ENCODE assay signal across 11 mouse cellular contexts in the genomic region with DNA sequence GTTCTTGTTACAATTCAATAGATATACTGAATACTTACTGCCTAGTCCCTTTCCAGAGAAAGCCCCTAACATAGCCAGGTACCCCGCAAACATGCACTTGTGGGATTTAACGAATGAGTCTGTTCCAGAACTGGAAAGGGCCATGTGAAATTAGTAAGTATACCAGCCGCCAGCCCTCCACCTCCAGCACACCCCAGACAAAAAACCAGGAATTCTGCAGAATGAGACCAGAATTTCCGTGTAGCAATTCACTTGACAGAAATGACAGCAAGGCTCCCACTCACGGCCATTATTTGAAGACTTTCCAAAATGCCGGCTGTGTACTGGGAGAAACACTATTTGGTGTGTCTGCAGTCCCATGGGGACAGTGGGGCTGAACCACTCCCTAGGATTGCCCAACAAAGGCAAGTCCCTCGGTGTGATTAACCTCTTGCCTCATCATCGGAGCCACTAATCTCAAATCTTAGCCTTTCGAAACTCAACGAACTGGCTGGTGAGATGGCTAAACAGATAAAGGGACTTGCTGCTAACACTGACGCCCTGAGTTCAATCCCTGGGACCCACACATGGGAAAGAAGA. TPM values are rescaled to one million over a fixed set of nuclear protein-coding genes. Genes with fewer than 3 reads are reported as not detected.
DNase-seq lines count a peak whose midpoint lies in the region; ATAC-seq and TF ChIP-seq lines count a peak whose summit lies in the region.
"Had no signal": no experiment of that assay in that cellular context is flagged by ENCODE, and none has a peak within 500 bp of the region (broad histone marks: within the 10 kb centered on the region; RNA-seq: fewer than 3 reads in every experiment).

No protein-coding gene starts in this region.

- DNase-seq in gastrocnemius, adult 2 months = peak; percentile 51
- DNase-seq in gastrocnemius, postnatal 4 days (ENCODE audit: low spot score in 2 of 2) = no peak
- DNase-seq in right cerebral cortex, adult 18-20 months = peak; percentile 18
- no peak for DNase-seq in right cerebral cortex, postnatal 36 days (ENCODE audit: low spot score in 2 of 2)
- peak; percentile 36 for DNase-seq in layer of hippocampus, adult 9-11 months
- DNase-seq: cerebellum, postnatal 14 days; lung, embryonic 14.5 days; spleen, adult 18-20 months had no signal

- H3K9ac ChIP-seq in intestine, postnatal 0 days (ENCODE audit: low read depth, low read length) = no peak overlapping the region
- no peak overlapping the region for H3K9ac ChIP-seq in forebrain, embryonic 16.5 days (replicated peaks; ENCODE audit: low read depth, low read length)
- H3K9ac ChIP-seq: lung, embryonic 14.5 days had no signal

- no peaks in the 10 kb centered on the region for H3K27me3 ChIP-seq in intestine, postnatal 0 days (replicated peaks; ENCODE audit: control insufficient read depth, insufficient read depth, low read length)
- H3K27me3 ChIP-seq in forebrain, embryonic 16.5 days (replicated peaks; ENCODE audit: control insufficient read depth, insufficient read depth, low read length) = no peaks in the 10 kb centered on the region

- H3K4me2 ChIP-seq in intestine, postnatal 0 days (replicated peaks; ENCODE audit: low read depth) = no peak overlapping the region
- no peak overlapping the region for H3K4me2 ChIP-seq in forebrain, embryonic 16.5 days (ENCODE audit: low read length)
- H3K4me2 ChIP-seq: lung, embryonic 14.5 days had no signal

- H3K9me3 ChIP-seq in intestine, postnatal 0 days (ENCODE audit: control insufficient read depth) = no peaks in the 10 kb centered on the region
- H3K9me3 ChIP-seq in forebrain, embryonic 16.5 days (ENCODE audit: control insufficient read depth, low read length) = no peaks in the 10 kb centered on the region

- TF ChIP-seq CTCF in gastrocnemius, adult 2 months (IDR thresholded peaks at IDR 0.05) = no peak
- no peak for TF ChIP-seq CTCF in intestine, postnatal 0 days (IDR thresholded peaks at IDR 0.05; ENCODE audit: low read depth)

- 76% methylated on average over 11 of the region's 11 CpGs for WGBS in intestine, postnatal 0 days
- 88% methylated on average over 11 of the region's 11 CpGs for WGBS in forebrain, embryonic 16.5 days

- intact Hi-C loops in gastrocnemius, adult 2 months (cut with DNase I) = no loop called here

- H3K27ac ChIP-seq in gastrocnemius, adult 2 months = no peak overlapping the region
- H3K27ac ChIP-seq in intestine, postnatal 0 days (ENCODE audit: low read depth, low read length) = no peak overlapping the region
- H3K27ac ChIP-seq in forebrain, embryonic 16.5 days (ENCODE audit: low read length) = no peak overlapping the region
- H3K27ac ChIP-seq: kidney, postnatal 0 days had no signal

- no peaks in the 10 kb centered on the region for H3K4me1 ChIP-seq in intestine, postnatal 0 days (replicated peaks; ENCODE audit: control insufficient read depth, insufficient read depth, low read length)
- H3K4me1 ChIP-seq in forebrain, embryonic 16.5 days (replicated peaks; ENCODE audit: control insufficient read depth, insufficient read depth, low read length) = peaks cover 7% of the 10 kb centered on the region

- no peaks in the 10 kb centered on the region for H3K36me3 ChIP-seq in intestine, postnatal 0 days (ENCODE audit: control insufficient read depth, insufficient read depth)
- no peaks in the 10 kb centered on the region for H3K36me3 ChIP-seq in forebrain, embryonic 16.5 days (ENCODE audit: control insufficient read depth, insufficient read depth)

- ATAC-seq in intestine, postnatal 0 days = no peak
- ATAC-seq in forebrain, embryonic 16.5 days = no peak

- no peak overlapping the region for H3K4me3 ChIP-seq in gastrocnemius, adult 2 months
- H3K4me3 ChIP-seq in intestine, postnatal 0 days (ENCODE audit: low read depth, low read length) = no peak overlapping the region
- no peak overlapping the region for H3K4me3 ChIP-seq in forebrain, embryonic 16.5 days (replicated peaks; ENCODE audit: low read length)

RNA-seq across cellular contexts. Expression of gene Tiam1, which starts 30.9 kb away (rescaled TPM):
- 1 to 10 TPM; 6.4 to 7.1 TPM for total RNA-seq in gastrocnemius, adult 2 months (2021)
- total RNA-seq in gastrocnemius, postnatal 4 days (2021) = 10 to 100 TPM; 14.5 to 15.5 TPM
- 3.0 and 3.3 TPM in 2 replicates for polyA plus RNA-seq in intestine, postnatal 0 days (2015; fragmentation: Nextera tagmentation; extraction: Ambion mirVana)
- polyA plus RNA-seq in forebrain, embryonic 16.5 days (2015; fragmentation: Nextera tagmentation; extraction: Ambion mirVana) = 29.5 and 32.1 TPM in 2 replicates

Comparison
In these comparisons a context has a peak if more than half of its experiments do, and no peak if none do; other contexts are left out.
1. DNase-seq: peak in gastrocnemius, adult 2 months (single experiment), right cerebral cortex, adult 18-20 months (single experiment) and layer of hippocampus, adult 9-11 months (single experiment); none in gastrocnemius, postnatal 4 days (0 of 2) and right cerebral cortex, postnatal 36 days (0 of 2).